Mouse (Mus musculus) kidney, postnatal 4 days (tissue): ENCODE data around the gene Cd300lb.

Experiments
- DNase-seq, 2 experiments: peaks; one replicate each; pipeline ENCODE4 v3.0.0; 2021; ENCODE audit warnings: mixed read lengths in 2 of 2

Cd300lb gene

DNA sequence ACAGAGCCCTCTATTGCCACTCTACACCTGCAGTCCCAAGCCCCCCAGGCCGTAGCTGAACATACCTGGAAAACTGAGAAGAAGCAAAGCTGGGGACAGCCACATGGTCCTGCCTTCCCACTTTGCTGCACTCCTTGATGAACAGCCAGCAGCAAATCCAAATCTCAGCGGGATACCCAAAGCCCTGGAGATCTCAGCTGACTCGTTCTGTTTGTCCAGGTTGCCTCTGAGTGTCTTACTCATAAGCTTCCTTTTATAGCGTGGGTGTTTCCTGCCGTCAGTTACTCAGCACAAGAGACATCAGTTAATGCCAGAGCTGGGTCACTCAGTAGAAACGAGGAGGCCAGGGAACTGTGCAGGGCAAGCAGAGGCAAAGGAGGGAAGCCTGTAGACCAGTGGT lies at the start of gene Cd300lb:
Cd300lb (minus strand) TSS at position 243 of the 400 bp plus-strand sequence.
- no peak for DNase-seq

GRCm38 (mm10) chr11:114981866-114982265 lies 47.7 kb upstream of the Cd300lb start:
- DNase-seq: no peak

GRCm38 (mm10) chr11:114972726-114973125 lies 38.5 kb upstream of the Cd300lb start:
- no peak for DNase-seq

DNA sequence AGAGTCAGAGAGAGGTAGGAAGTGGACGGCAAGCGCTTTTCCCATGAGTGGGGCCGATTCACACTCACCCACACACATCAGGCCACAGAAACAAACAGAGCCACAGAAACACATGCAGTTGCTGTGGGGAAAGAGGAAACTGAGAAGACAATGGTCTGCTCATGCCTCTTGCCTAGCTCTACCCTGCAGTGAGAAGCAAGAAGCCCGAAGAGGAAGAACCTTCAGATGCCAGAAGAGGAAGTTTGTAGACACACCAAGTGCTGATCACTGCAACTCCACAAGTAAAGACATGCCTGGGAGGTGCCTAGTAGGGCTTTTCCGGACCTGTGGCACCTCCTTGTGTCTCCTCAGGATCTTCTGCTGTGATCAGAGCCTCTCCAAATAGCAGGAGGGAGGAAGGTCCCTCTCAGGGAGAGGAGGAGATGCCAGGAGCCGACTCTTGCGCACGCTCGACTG lies 34.6 kb upstream of the Cd300lb start, which contains the start of gene Cd300c:
Cd300c (minus strand) TSS at position 406 of the 456 bp plus-strand sequence.
- no peak for DNase-seq

GRCm38 (mm10) chr11:114965182-114965828 lies 31.1 kb upstream of the Cd300lb start:
- peak in 1 of 2 experiments; percentile 7 for DNase-seq

- DNase-seq: no peak
Measured at GRCm38 (mm10) chr11:114960369-114960768, 26.2 kb upstream of the Cd300lb start.

GRCm38 (mm10) chr11:114933591-114933990 lies 595 bp downstream of the Cd300lb start:
- DNase-seq: no peak

GRCm38 (mm10) chr11:114931041-114931440 lies 3.1 kb downstream of the Cd300lb start:
- DNase-seq: no peak

- DNase-seq: no peak
Measured at GRCm38 (mm10) chr11:114929581-114929980, 4.6 kb downstream of the Cd300lb start.

GRCm38 (mm10) chr11:114923961-114924360 lies 10.2 kb downstream of the Cd300lb start:
- peak; percentile 49 to 57 for DNase-seq

DNA sequence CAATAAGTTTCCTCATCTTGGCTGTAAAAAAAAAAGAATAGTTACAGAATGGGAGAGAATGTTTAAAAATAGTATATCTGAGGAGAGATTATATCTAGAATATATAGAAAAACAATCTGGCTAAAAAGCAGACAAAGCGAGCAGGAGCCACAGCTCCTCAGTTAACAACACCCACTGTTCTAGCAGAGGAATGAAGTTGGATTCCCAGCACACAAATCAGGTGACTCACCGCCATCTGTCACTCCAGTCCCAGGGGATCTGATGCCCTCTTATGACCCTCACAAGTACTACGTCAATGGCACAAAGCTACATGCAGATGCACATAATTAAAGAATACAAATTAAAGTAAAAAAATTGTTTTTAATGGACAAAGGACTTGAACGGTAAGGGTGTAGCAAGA lies 11.7 kb downstream of the Cd300lb start:
- DNase-seq: no peak

DNA sequence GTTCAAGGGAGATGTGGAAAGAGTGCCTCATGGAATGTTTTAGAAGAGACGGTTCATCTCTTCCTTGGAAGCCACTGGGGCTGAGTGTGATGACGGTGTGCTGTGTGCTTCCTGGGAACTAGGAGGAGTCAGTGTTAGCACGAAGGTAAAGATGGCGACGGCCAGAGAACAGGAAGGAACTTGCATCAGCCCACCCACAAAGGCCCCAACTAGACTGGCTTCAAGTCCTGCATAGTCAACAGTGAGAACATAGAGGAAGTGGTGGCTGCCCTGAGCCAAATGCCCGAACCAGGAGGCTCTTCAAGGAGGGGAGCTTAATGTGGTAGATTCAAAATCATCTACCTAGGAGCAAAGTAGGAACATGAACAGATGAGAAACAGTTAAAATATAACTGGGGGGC lies 17.1 kb downstream of the Cd300lb start:
- no peak for DNase-seq

DNA sequence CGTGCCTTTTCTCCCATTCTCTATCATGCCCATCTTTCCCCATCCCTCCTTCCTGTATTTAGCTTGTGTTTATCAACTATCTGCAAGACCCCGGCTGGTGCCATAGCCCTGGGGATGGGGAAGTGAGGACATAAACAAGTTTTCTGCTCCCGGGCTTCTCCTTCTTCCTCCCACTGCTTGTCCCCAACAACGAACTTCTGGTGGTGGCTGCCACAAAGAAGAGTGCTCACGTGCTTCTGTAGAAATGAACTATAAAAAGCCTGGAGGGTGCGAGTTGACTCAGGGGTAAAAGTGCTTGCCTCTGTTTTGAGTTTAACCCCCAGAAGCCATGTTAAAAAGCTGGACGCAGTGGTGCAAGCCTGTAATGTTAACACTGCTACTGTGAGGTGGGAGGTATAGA lies 19.2 kb downstream of the Cd300lb start:
- no peak for DNase-seq

DNA sequence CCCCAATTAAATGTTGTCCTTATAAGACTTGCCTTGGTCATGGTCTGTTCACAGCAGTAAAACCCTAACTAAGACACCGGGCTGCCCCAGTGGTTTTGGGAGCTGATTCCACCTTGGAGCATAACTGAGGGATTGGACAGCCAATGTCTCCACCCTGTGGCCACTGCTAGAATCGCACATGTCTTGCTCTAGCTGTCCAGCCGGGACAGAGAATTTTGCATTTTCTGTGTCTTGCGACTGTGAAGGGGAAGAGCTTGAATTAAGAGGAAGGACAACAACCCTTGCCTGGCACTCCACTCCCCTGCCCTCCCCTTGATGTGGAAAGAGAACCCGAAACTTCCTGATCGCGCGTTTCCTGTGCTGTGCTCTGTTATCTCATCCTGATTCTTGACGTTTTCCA lies 21.3 kb downstream of the Cd300lb start:
- DNase-seq: peak; percentile 88 to 90

GRCm38 (mm10) chr11:114909538-114909937 lies 24.6 kb downstream of the Cd300lb start:
- DNase-seq: peak in 1 of 2 experiments; percentile 18

- DNase-seq: no peak
Measured at GRCm38 (mm10) chr11:114908086-114908485, 26.1 kb downstream of the Cd300lb start.

DNA sequence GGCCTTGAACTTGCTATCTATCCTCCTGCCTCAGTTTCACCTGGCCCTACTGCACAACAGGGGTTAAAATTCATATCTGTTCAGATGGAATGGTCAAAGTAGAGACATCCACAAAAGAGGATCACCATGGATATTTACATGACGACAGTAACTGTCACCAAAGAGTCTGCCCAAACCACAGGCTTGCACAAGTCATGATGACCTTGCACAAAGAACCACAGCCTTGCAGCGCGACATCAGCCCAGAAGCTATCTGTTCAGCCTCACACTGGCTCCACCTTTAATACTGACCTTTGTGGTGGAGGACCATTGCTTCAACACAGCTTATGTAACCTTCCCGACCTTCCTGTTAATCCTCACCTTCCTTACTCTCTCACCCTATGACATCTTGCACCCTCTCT lies 26.6 kb downstream of the Cd300lb start:
- no peak for DNase-seq

GRCm38 (mm10) chr11:114903224-114903623 lies 31.0 kb downstream of the Cd300lb start:
- no peak for DNase-seq

- no peak for DNase-seq
Measured at GRCm38 (mm10) chr11:114898026-114898425, 36.2 kb downstream of the Cd300lb start.

DNA sequence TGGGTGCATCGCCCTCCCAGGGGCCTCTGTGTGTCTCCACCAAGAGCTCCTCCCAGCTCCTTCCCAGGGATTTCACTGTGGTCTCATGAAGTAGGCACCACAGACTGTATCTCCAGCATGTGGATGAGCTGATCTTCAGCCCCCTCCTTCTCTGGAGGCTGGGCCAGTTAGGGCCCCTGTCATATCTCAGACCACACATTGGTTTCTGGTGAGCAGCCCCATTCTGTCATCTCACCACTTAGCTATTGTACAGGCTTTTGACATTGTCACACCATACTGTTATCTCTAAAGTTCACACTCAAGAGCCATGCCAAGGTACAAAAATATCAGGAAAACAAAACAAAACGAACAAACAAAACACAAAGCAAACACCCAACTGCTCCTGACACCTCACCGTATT lies 38.1 kb downstream of the Cd300lb start:
- no peak for DNase-seq

GRCm38 (mm10) chr11:114890542-114890941 lies 43.6 kb downstream of the Cd300lb start:
- DNase-seq: no peak

DNA sequence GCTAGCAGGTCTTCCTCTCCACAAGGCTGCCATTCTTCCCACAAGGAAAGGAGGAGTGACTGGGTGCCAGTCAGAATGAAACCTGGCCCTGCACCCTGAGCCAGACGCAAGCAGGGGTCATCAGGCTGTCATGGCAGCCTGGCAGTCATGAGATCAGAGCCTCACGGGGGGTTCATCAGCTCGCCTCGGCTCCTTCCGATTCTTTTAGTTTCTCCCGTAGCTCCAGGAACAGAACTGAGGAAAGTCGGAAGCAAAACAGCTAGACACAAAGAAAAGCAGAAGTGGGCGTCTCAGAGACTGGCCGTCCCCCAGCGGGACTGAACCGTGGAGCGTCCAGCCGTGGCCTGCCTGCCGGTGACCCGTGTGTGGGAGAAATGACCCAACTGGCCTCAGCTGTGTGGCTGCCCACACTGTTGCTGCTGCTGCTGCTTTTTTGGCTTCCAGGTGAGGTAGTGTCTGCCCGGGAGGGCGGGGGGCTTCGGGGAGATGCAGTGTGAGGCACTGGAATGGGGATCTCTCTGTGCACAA lies 44.1 kb downstream of the Cd300lb start, which contains the start of gene Cd300a:
Cd300a (plus strand) TSS at position 51 of the 528 bp plus-strand sequence.
- peak; percentile 55 to 66 for DNase-seq

DNA sequence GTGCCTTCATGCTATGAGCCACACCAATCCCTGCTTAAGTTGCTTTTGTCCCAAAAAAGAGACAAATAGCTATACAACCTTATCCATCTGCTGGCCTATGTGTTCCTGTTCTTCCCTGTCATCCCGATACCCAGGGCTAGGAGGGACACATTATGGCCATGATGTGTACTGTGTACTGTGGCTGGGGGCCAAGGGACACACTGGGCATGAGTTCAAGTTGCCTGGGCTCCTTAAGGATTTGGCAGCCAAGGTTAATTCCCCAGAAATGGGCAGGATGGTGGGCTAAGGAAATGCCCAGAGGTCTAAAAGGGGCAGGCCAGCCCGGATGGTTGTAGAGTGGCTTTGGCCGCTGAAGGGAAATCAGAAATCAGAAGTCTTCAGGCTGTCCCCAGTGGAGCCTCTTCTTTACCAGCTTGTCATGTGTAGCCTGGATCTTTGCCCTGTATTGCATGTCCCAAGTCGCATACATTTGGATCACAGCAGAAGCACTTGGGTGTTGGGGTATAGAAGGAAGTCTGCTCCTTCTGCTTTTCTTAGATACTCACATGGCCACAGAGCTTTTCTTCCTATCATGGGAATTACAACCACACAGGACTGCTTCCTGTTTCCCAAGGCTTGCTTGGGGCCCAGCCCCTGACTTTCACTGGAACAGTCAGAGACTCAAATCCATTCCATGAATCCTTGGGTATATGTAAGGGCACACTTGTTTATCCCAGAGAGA lies 49.6 kb downstream of the Cd300lb start:
- no peak for DNase-seq

- no peak for DNase-seq
Measured at GRCm38 (mm10) chr11:114883251-114883789, 50.9 kb downstream of the Cd300lb start.
